Mouse (Mus musculus): ENCODE measurements around the gene Slc35f3. TPM values are rescaled to one million over a fixed set of nuclear protein-coding genes. Genes with fewer than 3 reads are reported as not detected.

The Slc35f3 gene
- total and polyA plus RNA-seq, 2 experiments from 2014 or later = 2.1 to 4.6 TPM

DNA sequence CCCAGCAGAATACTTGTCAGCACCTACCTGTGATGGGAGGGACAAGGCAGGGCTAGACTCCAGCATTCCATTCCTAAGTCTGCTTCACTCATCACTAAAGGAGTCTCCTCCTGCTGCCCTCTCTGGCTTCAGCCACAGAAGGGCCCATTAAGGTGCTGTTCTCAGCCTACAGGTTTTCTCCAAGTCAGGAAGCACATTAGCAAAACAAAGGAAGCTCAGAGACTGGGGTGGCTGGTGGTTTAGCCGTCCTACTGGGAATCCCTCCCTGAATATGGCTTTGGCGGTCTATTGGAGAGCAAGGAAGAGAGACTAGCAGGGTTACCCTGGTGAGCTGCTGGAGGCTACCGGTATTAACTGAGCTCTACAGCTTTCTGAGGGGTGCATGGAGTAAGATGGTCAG is 59.6 kb downstream of the Slc35f3 start:
- no peak overlapping the region for H3K4me2 ChIP-seq (ENCODE audit: low read depth, low read length, poor library complexity, severe bottlenecking)
- no peak for TF ChIP-seq CTCF (IDR thresholded peaks at IDR 0.05)
- no peak for ATAC-seq (ENCODE audit: low FRiP score)
- H3K27ac ChIP-seq (ENCODE audit: low read depth, low read length) = no peak overlapping the region
- 39% methylated on average over 3 of the region's 3 CpGs for WGBS
- H3K36me3 ChIP-seq (ENCODE audit: insufficient read depth, low read length) = no peaks in the 10 kb centered on the region
- H3K27me3 ChIP-seq (ENCODE audit: insufficient read depth, low read length) = no peaks in the 10 kb centered on the region
- H3K9me3 ChIP-seq (ENCODE audit: low read length) = no peaks in the 10 kb centered on the region
- no peak overlapping the region for H3K9ac ChIP-seq (replicated peaks; ENCODE audit: low read length, poor library complexity, severe bottlenecking)
- H3K4me3 ChIP-seq (ENCODE audit: low read depth, low read length) = no peak overlapping the region
- no peaks in the 10 kb centered on the region for H3K4me1 ChIP-seq (ENCODE audit: insufficient read depth, low read length)
- DNase-seq (ENCODE audit: low spot score) = no peak

DNA sequence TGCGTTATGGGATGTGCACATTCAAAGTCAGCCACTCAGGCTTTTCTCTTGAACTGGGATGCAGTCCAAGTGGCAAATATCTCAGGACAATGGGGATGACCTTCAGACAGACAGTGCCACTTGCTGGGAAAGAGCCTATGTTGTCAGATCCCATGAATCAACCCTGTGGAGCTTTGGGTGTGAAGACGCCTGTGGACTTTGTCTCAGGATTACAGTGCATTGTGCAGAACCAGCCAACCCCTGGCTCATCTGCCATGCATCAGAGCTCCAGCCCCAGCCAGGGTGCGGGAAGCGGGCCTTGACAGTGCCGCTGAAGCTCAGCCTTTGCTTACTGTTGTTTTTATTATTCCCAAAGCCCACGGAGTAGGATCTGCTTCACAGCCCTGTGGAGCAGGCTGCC is 60.9 kb downstream of the Slc35f3 start:
- DNase-seq (ENCODE audit: low spot score) = no peak
- H3K27ac ChIP-seq (ENCODE audit: low read depth, low read length) = no peak overlapping the region
- TF ChIP-seq CTCF (IDR thresholded peaks at IDR 0.05) = no peak

DNA sequence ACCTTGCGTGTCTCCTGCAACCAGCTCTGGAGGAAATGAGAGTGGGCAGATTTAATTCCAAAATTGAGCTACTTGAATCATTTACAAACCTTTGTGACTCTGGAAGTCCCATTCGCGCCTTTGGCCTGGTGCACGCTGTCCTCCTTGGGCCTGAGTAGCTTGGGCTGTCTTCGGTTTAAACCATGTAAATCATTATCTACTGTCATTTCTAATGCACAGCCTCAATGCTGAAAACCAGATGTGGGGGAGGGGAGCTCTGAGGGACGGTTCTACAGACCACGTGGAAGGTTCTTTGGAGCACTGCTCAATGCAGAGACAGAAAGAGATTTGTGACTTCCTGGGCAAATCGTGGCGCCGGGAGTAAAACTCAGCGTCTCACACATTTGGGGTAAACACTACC is 61.7 kb downstream of the Slc35f3 start:
- Histone ChIP-seq H3K9ac (replicated peaks; ENCODE audit: low read length, poor library complexity, severe bottlenecking) (no peak overlapping the region), H3K4me3 (ENCODE audit: low read depth, low read length) (no peak overlapping the region), H3K27ac (ENCODE audit: low read depth, low read length) (no peak overlapping the region), H3K4me1 (ENCODE audit: insufficient read depth, low read length) (no peaks in the 10 kb centered on the region), H3K27me3 (ENCODE audit: insufficient read depth, low read length) (no peaks in the 10 kb centered on the region), H3K9me3 (ENCODE audit: low read length) (no peaks in the 10 kb centered on the region), H3K4me2 (ENCODE audit: low read depth, low read length, poor library complexity, severe bottlenecking) (no peak overlapping the region), H3K36me3 (ENCODE audit: insufficient read depth, low read length) (no peaks in the 10 kb centered on the region)
- DNase-seq (ENCODE audit: low spot score) (no peak), ATAC-seq (ENCODE audit: low FRiP score) (no peak)
- no peak for TF ChIP-seq CTCF (IDR thresholded peaks at IDR 0.05)
- WGBS = 78% methylated on average over 11 of the region's 11 CpGs

More for the DNA sequence above, 60.9 kb downstream of the Slc35f3 start:
- WGBS = 22% methylated on average over 6 of the region's 6 CpGs
- no peak overlapping the region for H3K9ac ChIP-seq (replicated peaks; ENCODE audit: low read length, poor library complexity, severe bottlenecking)
- ATAC-seq (ENCODE audit: low FRiP score) = no peak
- H3K9me3 ChIP-seq (ENCODE audit: low read length) = no peaks in the 10 kb centered on the region
- H3K36me3 ChIP-seq (ENCODE audit: insufficient read depth, low read length) = no peaks in the 10 kb centered on the region
- H3K27me3 ChIP-seq (ENCODE audit: insufficient read depth, low read length) = no peaks in the 10 kb centered on the region
- H3K4me2 ChIP-seq (ENCODE audit: low read depth, low read length, poor library complexity, severe bottlenecking) = no peak overlapping the region
- no peaks in the 10 kb centered on the region for H3K4me1 ChIP-seq (ENCODE audit: insufficient read depth, low read length)
- H3K4me3 ChIP-seq (ENCODE audit: low read depth, low read length) = no peak overlapping the region

DNA sequence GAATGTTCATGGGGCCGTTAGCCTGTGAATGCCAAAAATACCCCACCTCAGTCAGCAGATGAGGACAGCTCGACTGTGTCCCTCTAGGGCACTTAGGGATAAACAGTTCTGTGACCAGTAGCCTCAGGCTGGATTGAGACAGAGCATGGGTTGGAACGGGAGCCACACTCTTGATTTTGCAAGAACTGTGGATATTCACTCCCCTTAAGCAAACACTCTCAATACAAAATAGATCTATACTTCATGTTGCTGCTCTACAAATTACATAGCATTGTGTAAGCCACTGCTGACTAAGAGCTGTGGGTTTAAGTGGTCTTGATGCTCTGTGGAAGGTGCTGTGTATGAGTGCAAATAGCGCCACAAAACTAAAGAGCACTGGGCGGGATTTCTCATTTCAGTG is 62.3 kb downstream of the Slc35f3 start:
- no peak overlapping the region for H3K4me3 ChIP-seq (ENCODE audit: low read depth, low read length)
- DNase-seq (ENCODE audit: low spot score) (no peak), ATAC-seq (ENCODE audit: low FRiP score) (no peak)
- H3K4me2 ChIP-seq (ENCODE audit: low read depth, low read length, poor library complexity, severe bottlenecking) = no peak overlapping the region
- H3K9me3 ChIP-seq (ENCODE audit: low read length) = no peaks in the 10 kb centered on the region
- WGBS = 59% methylated on average over 5 of the region's 5 CpGs
- H3K36me3 ChIP-seq (ENCODE audit: insufficient read depth, low read length) = no peaks in the 10 kb centered on the region
- no peak for TF ChIP-seq CTCF (IDR thresholded peaks at IDR 0.05)
- H3K27ac ChIP-seq (ENCODE audit: low read depth, low read length) = no peak overlapping the region
- no peaks in the 10 kb centered on the region for H3K4me1 ChIP-seq (ENCODE audit: insufficient read depth, low read length)
- no peak overlapping the region for H3K9ac ChIP-seq (replicated peaks; ENCODE audit: low read length, poor library complexity, severe bottlenecking)
- no peaks in the 10 kb centered on the region for H3K27me3 ChIP-seq (ENCODE audit: insufficient read depth, low read length)

DNA sequence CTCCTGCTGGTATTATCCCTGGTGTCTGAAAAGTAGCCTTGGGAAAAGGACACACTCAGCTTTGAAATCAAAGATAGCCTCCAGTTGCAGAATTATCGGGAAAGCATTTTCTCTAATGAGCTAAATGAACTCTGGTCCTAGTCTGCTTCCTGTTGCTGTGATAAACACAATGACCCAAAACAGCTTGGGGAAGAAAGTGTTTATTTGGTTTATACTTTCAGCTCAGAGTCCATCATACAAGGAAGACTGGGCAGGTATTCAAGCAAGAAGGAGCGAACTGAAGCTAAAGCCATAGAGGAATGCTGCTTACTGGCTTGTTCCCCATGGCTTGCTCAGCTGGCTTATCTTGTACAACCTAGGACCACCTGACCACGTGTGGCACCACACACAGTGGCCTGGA is 67.9 kb downstream of the Slc35f3 start:
- H3K36me3 ChIP-seq (ENCODE audit: insufficient read depth, low read length) = no peaks in the 10 kb centered on the region
- 74% methylated on average over 3 of the region's 3 CpGs for WGBS
- H3K4me2 ChIP-seq (ENCODE audit: low read depth, low read length, poor library complexity, severe bottlenecking) = no peak overlapping the region
- H3K27ac ChIP-seq (ENCODE audit: low read depth, low read length) = no peak overlapping the region
- H3K27me3 ChIP-seq (ENCODE audit: insufficient read depth, low read length) = no peaks in the 10 kb centered on the region
- no peaks in the 10 kb centered on the region for H3K4me1 ChIP-seq (ENCODE audit: insufficient read depth, low read length)
- ATAC-seq (ENCODE audit: low FRiP score) = no peak
- H3K9ac ChIP-seq (replicated peaks; ENCODE audit: low read length, poor library complexity, severe bottlenecking) = no peak overlapping the region
- H3K4me3 ChIP-seq (ENCODE audit: low read depth, low read length) = no peak overlapping the region
- no peak for DNase-seq (ENCODE audit: low spot score)
- no peak for TF ChIP-seq CTCF (IDR thresholded peaks at IDR 0.05)
- no peaks in the 10 kb centered on the region for H3K9me3 ChIP-seq (ENCODE audit: low read length)

DNA sequence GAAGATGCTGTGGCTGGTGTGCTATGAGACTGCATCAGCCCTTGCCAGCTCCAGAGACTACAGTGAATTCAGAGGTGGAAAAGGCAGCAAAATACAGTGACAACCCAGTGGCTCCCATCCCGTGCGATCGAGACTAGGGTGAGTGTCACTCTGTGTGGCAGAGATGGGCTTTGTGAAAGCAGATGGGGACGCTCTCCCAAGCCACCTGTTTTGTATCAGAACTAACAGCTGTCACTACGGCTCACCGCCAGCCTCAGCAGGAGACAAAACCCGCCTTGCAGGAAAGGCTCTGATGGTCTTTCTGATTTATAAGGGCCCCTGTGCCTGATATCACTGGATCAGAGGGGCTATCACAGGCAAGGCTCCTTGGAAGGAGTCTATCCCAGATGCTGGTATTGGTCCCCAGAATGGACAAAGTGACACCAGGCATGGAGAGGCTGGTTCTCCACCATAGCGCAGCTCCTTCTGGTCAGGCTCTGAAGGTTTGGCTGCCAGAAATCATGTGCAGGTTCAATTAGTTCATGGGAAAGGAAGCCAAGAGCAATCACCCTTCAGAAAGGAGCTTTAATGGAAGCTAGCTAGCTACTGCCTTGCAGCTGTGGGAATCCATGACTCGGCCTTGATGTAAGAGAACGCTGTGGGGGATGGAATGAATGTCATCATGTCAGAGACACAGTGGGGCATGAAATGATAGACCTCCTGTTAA is 70.1 kb downstream of the Slc35f3 start:
- Histone ChIP-seq H3K4me2 (ENCODE audit: low read depth, low read length, poor library complexity, severe bottlenecking) (no peak overlapping the region), H3K4me1 (ENCODE audit: insufficient read depth, low read length) (no peaks in the 10 kb centered on the region), H3K36me3 (ENCODE audit: insufficient read depth, low read length) (no peaks in the 10 kb centered on the region), H3K9ac (replicated peaks; ENCODE audit: low read length, poor library complexity, severe bottlenecking) (no peak overlapping the region), H3K9me3 (ENCODE audit: low read length) (no peaks in the 10 kb centered on the region), H3K4me3 (ENCODE audit: low read depth, low read length) (no peak overlapping the region), H3K27ac (ENCODE audit: low read depth, low read length) (no peak overlapping the region), H3K27me3 (ENCODE audit: insufficient read depth, low read length) (no peaks in the 10 kb centered on the region)
- DNase-seq (ENCODE audit: low spot score) (peak; percentile 68), ATAC-seq (ENCODE audit: low FRiP score) (no peak)
- WGBS = 77% methylated on average over 10 of the region's 10 CpGs
- TF ChIP-seq CTCF (IDR thresholded peaks at IDR 0.05) = no peak

Measured in midbrain, postnatal 0 days (tissue).